Mouse (Mus musculus) cerebellum, postnatal 4 days (tissue): ENCODE results near the gene Cacna2d2.

ENCODE experiments used
- DNase-seq, 2 experiments: peaks; one replicate each; pipeline ENCODE4 v3.0.0; 2022; ENCODE audit warnings: low spot score in 2 of 2, mixed read lengths in 1 of 2

The Cacna2d2 gene

DNA sequence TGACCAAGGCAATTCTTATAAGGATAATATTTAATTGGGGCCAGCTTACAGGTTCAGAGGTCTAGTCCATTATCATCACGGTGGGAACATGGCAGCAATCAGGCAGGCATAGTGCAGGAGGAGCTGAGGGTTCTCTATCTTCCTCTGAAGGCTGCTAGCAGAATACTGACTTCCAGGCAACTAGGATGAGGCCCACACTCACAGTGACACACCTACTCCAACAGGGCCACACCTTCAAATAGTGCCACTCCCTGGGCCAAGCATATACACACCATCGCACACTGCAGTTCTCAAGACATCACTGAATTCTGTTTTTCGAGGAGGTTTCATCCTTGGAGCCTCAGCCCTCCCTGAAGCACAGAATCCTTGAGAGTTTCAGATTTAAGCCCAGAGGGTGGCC lies 96.9 kb downstream of the Cacna2d2 start:
- DNase-seq = no peak

DNA sequence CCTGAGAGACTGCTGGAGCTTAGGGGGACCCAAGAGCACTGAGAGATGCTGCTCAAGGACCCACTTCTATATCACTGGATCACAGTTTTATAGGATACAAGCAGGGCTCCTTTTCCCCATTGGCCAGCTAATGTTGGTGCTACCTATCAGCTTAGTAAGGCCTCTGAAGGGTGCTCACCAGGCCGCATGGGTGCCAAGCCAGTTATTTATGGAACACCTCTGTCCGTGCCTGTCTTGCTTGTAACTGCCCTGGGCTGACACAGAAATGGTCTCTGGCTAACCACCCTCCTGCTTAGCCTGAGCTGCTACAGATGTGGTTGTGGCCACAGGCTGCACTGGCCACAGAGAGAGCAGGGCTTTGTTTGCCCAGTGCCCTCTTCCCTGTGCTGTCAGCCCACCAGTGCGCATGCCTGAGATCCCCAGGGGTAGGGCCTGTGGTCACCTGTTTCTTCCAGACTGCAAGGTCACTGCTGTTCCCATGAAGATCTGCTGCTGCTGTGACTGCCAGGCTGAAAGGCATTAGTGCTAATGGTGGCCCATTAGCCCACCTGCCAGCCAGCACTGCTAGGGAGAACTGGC lies 101.4 kb downstream of the Cacna2d2 start:
- DNase-seq = no peak

- no peak for DNase-seq
Measured at GRCm38 (mm10) chr9:107502131-107502846, 102.9 kb downstream of the Cacna2d2 start.

DNA sequence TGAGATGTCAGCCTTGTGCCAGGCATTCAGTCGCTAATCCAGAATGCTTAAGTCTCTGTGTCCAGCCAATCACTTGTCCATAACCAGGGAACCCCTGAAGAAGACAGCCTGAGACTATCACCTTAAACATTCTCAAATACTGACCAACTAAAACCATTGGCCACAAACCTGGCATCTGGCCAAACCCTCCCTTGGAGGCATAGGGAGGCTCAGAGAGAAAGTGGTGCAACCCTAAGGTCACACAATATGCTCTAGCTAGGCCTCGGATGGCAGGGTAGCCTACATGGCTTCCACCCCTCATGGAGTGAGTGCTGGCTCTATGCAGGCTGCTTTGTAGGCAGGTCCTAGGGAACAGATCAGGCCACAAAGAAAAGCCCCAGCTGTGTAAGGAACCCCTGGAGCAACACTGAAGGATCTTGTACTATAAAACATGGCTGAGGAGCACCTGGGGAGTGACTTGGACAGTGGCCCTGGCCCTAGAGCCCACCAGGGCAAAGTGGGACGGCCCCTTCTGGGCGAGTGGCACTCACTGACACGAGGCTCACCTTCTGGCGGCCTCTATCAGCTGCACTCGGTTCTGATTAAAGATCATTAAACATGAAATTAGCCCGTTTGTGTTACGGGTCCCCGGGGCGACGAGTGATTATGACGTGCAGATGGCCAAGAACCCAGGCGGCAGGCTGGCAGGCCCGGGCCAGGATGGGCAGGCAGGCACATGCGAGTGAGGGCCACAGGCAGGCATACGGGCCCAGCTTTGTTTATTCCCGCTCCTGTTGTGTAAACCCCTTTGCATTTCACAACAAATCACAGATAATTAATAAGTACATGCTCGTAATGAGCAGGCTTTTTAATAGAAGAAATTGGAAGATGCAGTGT lies 105.5 kb downstream of the Cacna2d2 start:
- DNase-seq = peak in 1 of 2 experiments; percentile 45

DNA sequence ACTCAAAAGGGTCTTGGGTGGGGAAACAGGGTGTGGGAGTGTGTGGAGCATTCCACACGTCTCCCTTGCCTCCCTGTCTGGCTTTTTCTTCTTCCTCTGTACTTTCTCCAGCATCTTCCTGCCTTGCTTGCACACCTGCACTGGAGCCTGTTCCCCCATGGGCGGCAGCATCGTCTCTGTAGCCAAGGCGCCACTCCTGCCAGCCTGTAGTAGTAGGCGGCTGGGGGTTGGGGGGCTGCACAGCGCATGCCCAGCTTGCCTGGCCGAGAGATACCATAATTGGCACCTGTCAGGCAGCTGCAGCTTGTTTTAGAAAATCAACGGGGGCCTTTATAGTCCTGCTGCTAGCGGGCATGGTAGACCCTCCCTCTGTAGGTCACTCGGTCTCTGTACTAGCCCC lies 108.9 kb downstream of the Cacna2d2 start:
- no peak for DNase-seq

DNA sequence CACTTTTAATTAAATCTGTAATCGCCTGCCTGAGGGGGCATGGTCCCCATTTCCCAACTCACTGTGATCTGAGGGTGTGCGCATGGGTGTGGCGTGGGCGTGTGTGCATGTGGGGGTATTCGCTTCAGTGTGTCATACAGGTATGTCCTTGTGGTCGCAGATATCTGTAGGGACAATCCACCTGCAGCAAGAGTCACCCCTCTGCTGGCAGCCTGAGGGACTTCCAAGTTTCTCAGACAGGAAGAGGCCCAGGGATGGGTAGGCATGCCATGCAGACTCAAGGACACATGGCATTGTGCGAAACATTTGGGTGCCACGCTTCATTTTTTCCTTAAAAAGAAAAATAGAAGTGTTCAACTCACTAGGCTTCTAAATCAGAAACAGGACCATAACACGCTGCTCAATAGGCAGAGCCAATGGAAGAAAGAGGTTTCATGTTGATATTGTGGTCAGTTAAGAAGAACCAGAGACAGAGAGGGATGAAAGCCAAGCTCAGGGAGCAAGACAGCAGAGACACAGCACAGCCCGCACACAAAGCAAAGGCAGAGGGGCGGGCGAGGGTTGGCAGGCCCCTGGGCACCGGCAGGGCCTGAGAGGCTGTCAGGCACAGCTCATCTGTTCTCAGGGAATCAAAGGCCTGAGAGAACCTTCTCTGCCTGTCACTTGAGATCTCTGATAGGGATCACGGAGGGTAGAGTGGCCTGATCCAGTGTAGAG lies 111.1 kb downstream of the Cacna2d2 start:
- no peak for DNase-seq

GRCm38 (mm10) chr9:107511436-107511835 lies 112.0 kb downstream of the Cacna2d2 start:
- DNase-seq = no peak

DNA sequence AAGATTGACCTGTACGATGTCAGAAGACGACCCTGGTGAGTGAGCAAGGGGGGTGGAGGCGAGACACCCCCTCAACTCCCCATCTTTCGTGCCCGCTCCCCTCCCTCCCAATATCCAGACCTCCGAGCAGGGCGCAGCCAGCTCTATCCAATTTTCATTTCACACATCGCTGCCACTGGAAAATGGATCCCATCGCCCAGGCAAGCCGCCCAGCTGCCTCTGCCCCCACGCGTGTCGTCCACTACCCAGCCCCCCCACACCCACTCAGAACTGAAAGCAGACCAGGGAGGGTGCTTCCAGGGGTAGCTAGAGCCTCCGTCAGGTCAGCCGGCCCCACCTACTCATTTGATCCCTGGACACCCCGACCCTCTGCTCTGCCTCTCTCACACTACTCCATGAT lies 112.9 kb downstream of the Cacna2d2 start:
- no peak for DNase-seq

DNA sequence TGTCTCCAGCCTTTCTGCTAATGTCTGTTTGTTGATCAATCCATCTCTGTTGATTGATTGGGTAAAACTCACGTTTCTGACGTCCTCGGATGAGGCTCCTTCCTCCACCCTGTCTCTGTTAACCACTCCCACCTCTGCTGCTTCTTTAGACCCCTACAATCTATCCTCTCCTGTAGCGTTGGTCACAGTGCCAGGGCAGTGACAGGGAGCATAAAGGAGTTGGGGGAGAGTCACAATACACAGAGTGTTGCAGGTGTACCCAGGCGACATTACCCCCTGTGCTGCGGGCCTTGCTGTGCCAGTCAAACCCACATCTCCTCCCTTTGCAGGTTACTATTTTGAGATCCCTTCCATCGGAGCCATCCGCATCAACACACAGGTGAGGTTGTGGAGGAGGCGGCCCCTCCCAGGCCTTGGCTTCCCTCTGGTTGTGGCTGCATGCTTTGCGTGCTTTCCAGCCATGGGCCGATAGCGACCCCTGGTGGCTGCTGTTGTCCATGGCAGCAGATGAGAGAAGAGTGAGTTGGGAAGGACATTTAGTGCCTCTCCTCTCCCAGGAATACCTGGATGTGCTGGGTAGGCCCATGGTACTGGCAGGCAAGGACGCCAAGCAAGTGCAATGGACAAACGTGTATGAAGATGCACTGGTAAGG lies 115.0 kb downstream of the Cacna2d2 start:
- DNase-seq = peak; percentile 91 to 95

DNA sequence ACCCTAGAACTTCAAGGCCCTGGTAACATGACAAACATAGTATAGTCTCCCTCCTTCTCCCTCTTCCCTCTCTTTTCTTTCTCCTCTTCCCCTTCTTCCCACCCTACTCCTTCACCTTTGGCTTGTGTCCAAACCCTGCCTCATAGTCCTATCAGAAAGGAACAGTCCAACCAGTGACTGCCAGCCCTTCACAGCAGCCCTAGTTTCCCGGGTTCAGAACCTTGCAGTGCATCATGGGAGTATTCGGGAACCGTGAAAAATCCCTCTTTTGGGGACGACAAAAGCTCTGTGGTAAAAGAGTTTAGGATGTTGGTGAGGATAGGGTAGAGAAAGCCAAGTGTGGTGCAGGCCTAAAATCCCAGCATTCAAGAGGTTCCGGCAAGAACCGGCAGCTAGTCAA lies 120.9 kb downstream of the Cacna2d2 start:
- DNase-seq = no peak

GRCm38 (mm10) chr9:107521190-107521589 lies 121.8 kb downstream of the Cacna2d2 start:
- no peak for DNase-seq

DNA sequence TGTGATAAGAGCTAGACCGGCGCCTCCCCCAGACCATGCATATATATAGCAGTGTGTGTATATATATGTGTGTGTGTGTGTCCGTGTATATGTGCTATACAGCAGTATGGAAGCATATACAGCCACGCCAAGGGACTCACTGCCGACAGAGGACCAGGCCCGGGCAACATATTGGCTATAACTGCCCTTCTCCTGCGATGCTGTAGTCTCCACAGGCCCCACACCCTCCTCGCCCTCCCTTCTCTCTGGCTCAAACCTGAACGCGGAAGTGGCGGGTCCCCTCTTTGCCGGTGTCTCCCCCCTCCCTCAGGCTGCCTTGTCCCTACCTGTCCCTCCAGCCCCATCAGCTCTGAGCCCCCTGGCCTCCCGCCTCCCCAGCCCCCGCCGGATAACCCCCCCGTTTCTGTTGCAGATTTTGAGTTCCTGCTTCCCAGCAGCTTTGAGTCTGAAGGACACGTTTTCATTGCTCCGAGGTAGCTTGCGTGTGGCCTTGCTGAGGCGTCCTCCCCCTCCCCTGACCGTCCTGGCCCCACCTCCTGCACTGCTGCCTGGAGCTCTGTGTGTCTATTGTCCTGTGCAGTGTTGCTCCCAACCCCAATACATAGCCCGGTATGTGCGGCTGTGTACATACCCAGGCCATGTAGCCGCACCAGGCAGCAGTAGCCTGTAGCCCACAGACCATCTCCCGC lies 122.4 kb downstream of the Cacna2d2 start:
- no peak for DNase-seq

- no peak for DNase-seq
Measured at GRCm38 (mm10) chr9:107522400-107522711, 122.9 kb downstream of the Cacna2d2 start.

DNA sequence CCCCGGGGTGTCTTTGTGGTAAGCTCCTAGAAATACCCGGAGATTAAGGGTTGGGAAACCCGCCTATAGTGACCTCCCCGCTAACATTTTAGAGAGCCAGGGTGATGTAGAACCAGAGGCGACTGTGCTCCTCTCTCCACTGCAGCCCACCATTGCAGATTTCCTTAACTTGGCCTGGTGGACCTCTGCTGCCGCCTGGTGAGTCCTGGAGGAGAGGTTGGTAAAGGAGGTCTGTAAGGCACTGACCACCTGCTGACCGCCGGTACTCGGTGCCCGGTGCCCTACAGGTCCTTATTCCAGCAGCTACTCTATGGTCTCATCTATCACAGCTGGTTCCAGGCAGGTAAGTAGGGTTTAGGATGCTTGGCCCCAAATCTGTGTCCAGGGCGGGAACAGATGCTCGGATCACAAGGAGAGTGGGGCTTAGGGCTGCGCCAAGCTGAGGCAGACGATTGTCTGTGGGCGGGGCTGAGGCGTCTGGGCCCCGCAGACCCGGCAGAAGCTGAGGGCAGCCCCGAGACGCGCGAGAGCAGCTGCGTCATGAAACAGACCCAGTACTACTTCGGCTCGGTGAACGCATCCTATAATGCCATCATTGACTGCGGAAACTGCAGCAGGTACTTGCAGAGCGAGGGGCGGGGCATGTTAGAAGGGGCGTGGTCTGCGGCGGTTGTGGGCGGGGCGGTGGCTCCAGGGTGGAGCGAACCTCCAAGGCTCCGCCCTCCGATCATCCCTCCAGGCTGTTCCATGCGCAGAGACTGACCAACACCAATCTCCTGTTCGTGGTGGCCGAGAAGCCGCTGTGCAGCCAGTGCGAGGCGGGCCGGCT lies 127.0 kb downstream of the Cacna2d2 start:
- peak; percentile 72 to 79 for DNase-seq

- peak; percentile 75 to 89 for DNase-seq
Measured at GRCm38 (mm10) chr9:107533791-107534407, 134.5 kb downstream of the Cacna2d2 start, which contains the start of gene Tmem115. Gene Tmem115 (plus strand): TSS chr9:107533945.

GRCm38 (mm10) chr9:107534408-107535202 lies 135.2 kb downstream of the Cacna2d2 start:
- DNase-seq = no peak

GRCm38 (mm10) chr9:107538231-107538630 lies 138.8 kb downstream of the Cacna2d2 start:
- DNase-seq = no peak

GRCm38 (mm10) chr9:107538711-107539110 lies 139.3 kb downstream of the Cacna2d2 start:
- DNase-seq = no peak

- no peak for DNase-seq
Measured at GRCm38 (mm10) chr9:107539940-107540339, 140.5 kb downstream of the Cacna2d2 start.
